Mouse (Mus musculus) T-helper 17 cell (primary cell): ENCODE results near the gene F5.

ENCODE experiments used
- in situ Hi-C, 2 experiments: fragments of 300-600 bp; cut with MboI, MseI; formaldehyde crosslinking; loops; 1 replicate in 1 of 2; 2 replicates in 1 of 2; pipeline ENCODE4 v1.15.1; 2025; ENCODE audit warnings: high pct_unique_total_duplicates in 2 of 2

The F5 gene

GRCm38 (mm10) chr1:164154983-164155382 is 3.3 kb downstream of the F5 start:
- in situ Hi-C loops = loop anchor here in 1 of 2 experiments (25.0 kb wide), 1 partner anchor 743 kb away; the partner anchor contains the start of gene Gorab

- in situ Hi-C loops = loop anchor here in 1 of 2 experiments (25.0 kb wide), 1 partner anchor 746 kb away; the partner anchor contains the start of gene Gorab
Measured at GRCm38 (mm10) chr1:164158571-164158970, 6.9 kb downstream of the F5 start.

- in situ Hi-C loops = loop anchor here in 1 of 2 experiments (25.0 kb wide), 1 partner anchor 747 kb away; the partner anchor contains the start of gene Gorab
Measured at GRCm38 (mm10) chr1:164159781-164160180, 8.1 kb downstream of the F5 start.

- in situ Hi-C loops = loop anchor here in 1 of 2 experiments (25.0 kb wide), 1 partner anchor 750 kb away; the partner anchor contains the start of gene Gorab
Measured at GRCm38 (mm10) chr1:164162745-164163144, 11.1 kb downstream of the F5 start.

GRCm38 (mm10) chr1:164168818-164169217 is 17.2 kb downstream of the F5 start:
- in situ Hi-C loops = loop anchor here in 1 of 2 experiments (25.0 kb wide), 1 partner anchor 757 kb away; the partner anchor contains the start of gene Gorab

DNA sequence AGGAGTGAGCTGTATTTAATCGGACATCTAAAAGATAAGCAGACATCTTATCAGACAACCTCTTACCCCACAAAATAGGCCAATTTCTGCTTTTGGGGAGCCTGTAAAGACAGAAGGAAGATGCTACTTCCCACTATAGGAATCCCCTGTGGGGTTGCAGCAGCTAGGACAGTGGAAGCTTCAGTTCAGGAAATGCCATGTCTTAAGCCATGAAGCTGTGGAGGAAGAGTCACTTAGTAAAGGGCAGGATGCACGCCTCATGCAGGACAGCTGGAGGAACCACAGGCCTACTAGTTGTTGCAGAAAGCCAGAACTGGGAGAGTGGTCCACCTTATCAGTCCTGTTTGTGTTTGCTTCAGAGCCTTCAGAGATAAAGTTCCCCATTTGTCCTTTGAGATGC is 18.8 kb downstream of the F5 start:
- in situ Hi-C loops = loop anchor here in 1 of 2 experiments (25.0 kb wide), 1 partner anchor 758 kb away; the partner anchor contains the start of gene Gorab

DNA sequence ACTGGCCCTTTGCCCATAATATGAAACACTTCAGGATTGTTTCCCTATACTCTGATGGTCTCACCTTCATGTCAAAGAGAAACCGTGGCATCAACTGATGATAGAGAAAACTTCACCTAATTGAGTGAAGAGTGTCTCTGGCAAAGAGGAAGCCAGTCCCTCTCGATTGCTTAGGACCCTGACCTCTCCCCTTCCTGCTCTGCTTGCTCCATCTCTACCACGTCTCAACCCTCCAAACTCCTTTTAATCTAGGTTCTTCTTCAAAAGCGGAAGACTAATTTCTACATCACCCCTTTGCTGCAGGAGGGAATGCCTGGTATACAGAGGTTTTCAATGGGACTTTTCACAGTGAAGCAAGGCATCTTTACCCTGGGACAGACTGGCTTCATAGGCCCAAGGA is 21.5 kb downstream of the F5 start:
- in situ Hi-C loops = loop anchor here in 1 of 2 experiments (25.0 kb wide), 1 partner anchor 761 kb away; the partner anchor contains the start of gene Gorab

DNA sequence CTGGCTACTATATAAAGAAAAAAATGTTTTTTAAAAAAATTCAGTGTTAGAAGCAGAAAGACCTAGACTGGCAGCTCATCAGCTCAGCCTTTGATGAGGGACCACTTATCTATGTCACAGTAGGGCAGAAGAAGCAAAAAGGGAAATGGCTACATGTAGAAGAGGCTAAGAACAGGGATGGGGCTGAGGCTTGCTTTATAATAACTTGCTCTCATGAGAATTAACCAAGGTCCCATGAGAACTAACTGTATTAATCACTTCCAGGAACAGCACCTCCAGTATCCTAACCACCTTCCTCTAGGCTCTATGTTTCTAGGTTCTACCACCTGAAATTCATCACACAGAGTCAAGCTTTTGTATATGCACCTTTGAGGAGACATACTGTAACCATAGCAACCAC is 25.2 kb downstream of the F5 start:
- in situ Hi-C loops = no loop called here

DNA sequence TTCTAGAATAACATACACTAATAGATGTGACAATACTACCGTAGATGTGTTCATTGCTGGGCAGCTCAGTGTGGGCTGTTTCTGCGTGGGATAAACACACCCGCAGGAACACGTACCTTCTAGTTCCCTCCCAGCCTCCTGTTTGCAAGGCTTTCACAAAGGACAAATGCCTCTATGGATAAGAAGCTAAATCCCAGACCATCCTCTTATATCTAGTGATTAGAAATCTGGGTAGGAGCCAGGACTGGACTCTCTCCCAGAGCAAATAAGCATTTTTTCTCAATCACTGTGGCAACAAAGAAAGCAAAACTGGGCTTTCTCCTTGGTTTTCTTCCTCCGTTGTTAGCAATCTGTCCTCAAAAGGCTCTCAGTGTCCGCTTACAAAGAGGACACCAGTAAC is 26.8 kb downstream of the F5 start:
- in situ Hi-C loops = no loop called here

DNA sequence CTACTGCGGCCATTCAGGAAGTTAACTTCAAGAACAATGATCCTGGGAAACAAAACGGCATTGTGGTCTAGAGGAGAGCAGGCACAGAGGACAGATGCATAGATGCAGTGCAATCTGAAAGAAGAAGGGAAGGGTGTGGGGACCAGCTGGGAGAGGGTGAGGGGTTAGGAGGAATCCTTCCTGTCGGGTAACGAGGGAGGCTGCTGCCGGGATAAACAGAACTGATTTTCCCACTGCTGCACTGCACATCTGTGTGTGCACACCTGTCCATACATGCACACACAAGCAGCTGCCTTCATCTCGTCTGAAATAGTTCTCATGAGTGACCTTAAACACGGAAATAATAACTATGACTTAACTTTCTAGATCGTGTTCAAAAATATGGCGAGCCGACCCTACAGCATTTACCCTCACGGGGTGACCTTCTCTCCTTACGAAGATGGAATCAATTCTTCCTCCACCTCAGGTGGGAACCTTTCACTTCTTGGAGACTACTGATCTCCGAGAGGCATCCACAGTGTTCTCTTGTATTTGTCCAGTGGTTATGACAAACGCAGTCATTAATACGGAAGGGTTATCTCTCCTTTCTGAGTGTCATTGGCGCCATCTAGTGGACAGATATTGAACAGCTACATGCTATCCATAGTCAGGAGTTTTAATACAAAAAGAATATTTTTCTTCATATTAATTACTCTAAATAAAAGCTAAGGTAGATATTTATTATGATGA is 32.7 kb downstream of the F5 start:
- in situ Hi-C loops = no loop called here

DNA sequence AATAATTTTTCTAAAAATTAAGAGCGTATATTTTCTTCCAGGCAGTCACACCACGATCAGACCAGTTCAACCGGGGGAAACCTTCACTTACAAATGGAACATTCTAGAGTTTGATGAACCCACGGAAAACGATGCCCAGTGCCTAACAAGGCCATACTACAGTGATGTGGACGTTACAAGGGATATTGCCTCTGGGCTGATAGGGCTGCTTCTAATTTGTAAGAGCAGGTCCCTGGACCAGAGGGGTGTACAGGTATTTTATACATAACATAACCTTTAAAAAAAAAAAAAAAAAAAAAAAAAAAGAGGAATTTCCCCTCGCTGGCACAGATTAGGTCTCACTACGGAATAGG is 33.2 kb downstream of the F5 start:
- in situ Hi-C loops = no loop called here

GRCm38 (mm10) chr1:164185316-164185715 is 33.7 kb downstream of the F5 start:
- in situ Hi-C loops = no loop called here

DNA sequence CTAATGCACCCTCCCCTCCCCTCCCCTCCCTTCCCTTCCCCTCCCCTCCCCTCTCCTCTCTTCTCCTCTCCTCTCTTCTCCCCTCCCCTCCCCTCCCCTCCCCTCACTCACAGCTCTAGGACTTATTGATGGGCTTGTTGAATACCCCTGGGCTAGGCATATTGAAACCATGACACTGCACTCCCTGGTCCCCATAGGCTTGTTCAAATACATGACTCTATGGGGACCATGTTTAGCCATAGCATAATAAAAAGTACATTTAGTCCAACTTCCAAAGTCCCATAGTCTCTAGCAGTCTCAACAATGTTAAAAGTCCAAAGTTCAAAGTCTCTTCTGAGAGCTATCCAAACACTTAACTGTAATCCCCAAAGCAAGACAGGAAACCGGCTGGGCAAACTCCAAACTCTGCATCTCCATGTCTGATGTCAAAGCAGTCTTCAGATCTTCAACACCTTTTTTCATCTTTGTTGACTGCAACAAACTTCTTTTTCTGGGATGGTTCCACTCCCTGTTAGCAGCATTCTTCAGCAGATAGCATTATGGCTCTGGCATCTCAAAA is 35.4 kb downstream of the F5 start:
- in situ Hi-C loops = no loop called here

- in situ Hi-C loops = no loop called here
Measured at GRCm38 (mm10) chr1:164199551-164199950, 47.9 kb downstream of the F5 start.

DNA sequence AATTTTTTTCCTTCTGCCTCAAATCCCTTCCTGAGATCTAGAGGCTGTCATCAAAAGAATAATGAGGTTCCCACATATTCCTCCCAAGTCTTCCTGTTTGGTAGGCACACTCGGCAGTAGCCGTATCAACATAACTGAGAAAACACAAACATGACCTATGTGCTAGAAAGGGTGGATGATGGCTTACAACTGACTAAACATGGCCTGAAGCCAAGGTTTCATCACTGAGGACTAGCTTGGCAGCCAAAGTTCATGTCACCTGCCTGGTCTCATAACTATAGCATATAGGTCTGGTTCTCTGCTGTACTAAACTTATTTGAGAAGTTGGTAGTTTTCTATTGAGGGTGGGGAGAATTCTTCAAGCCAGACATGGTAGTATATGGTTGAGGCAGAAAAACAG is 56.8 kb downstream of the F5 start:
- in situ Hi-C loops = loop anchor here in 1 of 2 experiments (10.0 kb wide), 1 partner anchor 1746 kb away; no protein-coding TSS in a partner anchor

DNA sequence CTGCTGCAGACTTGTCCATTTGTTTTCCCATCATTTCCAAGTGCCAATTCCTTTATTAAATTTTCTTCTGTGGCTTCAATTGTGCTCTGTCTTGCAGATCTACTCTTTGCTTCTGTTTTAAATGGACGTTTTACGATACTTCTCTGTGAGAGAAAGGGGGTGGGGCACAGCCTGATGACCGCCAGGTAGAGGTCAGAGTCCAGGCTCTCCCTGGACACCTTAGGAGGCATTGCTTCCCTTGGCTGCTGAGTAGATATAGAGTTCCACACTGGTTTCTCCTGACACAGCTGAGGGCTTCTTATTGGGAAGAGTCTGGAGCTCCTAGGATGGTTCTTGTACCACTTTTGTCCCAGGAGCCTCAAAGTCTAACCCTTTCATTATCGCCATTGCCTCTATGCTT is 59.3 kb downstream of the F5 start:
- in situ Hi-C loops = no loop called here

DNA sequence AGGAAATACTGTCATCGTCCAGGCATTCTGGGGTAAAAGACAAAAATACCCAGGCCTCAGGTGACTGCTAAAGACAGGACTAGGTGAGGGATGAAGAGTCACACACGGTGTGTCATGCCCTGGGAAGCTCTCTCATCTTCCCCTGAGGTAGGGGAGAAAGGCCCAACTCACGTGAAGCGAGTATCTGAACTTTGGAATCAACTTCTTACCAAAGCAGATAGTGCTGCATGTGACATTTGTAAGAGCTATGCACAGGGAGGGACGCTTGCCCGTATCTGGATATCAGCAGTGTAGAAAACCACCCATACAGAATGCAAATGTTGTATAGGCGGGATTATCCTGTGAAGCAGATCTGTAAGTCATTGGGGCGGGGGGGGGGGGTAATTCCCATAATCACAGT is 61.0 kb downstream of the F5 start:
- in situ Hi-C loops = no loop called here

GRCm38 (mm10) chr1:164214190-164214589 is 62.6 kb downstream of the F5 start:
- in situ Hi-C loops = no loop called here

- in situ Hi-C loops = no loop called here
Measured at GRCm38 (mm10) chr1:164215097-164215496, 63.5 kb downstream of the F5 start.

DNA sequence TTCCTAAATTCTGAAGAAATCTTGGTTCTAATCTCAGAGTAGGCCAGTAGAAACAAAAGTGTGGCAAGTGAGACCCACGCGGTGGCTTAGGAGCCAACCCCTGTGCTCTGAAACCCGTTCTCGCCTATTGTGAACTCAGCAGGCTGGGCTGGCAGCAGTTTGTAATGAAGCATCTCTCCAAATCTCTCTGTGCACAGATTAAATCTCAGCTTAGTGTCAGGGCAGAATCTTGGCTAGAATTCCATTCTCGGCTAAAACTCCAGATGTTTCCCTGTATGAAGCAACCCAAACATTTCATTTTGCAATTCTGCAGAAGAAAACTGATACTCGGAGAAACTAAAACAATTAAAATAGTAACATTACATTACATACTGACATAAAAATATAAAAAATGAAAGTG is 63.9 kb downstream of the F5 start:
- in situ Hi-C loops = no loop called here

- in situ Hi-C loops = no loop called here
Measured at GRCm38 (mm10) chr1:164217791-164218685, 66.4 kb downstream of the F5 start.

- in situ Hi-C loops = no loop called here
Measured at GRCm38 (mm10) chr1:164220261-164220660, 68.6 kb downstream of the F5 start.
